Mouse (Mus musculus) midbrain, embryonic 14.5 days (tissue): Measurements from ENCODE around the gene Camk2b. TPM values are rescaled to one million over a fixed set of nuclear protein-coding genes. Genes with fewer than 3 reads are reported as not detected.
A peak's percentile ranks its signal among the peaks of the same experiment; 100 is the strongest.

Source experiments
- ATAC-seq: fragments of 200-750 bp; cut with Nextera tagmentation; 2 replicates; pipeline ENCODE4 v1.8.0; 2017; ENCODE audit warnings: moderate number of reproducible peaks, moderate library complexity; ENCODE audit not compliant: low FRiP score, low TSS enrichment
- DNase-seq: peaks from one replicate; pipeline ENCODE4 v3.0.0-alpha.2; 2015
- H3K27ac ChIP-seq: fragments of 300-500 bp; sonication (generic); replicated peaks from 2 replicates; pipeline ENCODE4 v1.5.1; 2014; ENCODE audit warnings: mild to moderate bottlenecking, low read depth, low read length, moderate library complexity
- H3K27me3 ChIP-seq: fragments of 300-500 bp; sonication (generic); 2 replicates; pipeline ENCODE4 v1.6.1; 2014; ENCODE audit warnings: low read length, control low read depth, mixed read lengths; ENCODE audit not compliant: control insufficient read depth, insufficient read depth
- H3K36me3 ChIP-seq: fragments of 300-500 bp; sonication (generic); 2 replicates; pipeline ENCODE4 v1.6.1; 2014; ENCODE audit warnings: low read length, control low read depth; ENCODE audit not compliant: control insufficient read depth, insufficient read depth
- H3K4me1 ChIP-seq: fragments of 300-500 bp; sonication (generic); 2 replicates; pipeline ENCODE4 v1.6.1; 2014; ENCODE audit warnings: mild to moderate bottlenecking, antibody characterized with exemption, low read length, control low read depth; ENCODE audit not compliant: control insufficient read depth, insufficient read depth
- H3K4me2 ChIP-seq: fragments of 300-500 bp; sonication (generic); 2 replicates; pipeline ENCODE4 v1.6.1; 2014; ENCODE audit warnings: mild to moderate bottlenecking, low read length, moderate library complexity
- H3K4me3 ChIP-seq: fragments of 300-500 bp; sonication (generic); replicated peaks from 2 replicates; pipeline ENCODE4 v1.5.1; 2014; ENCODE audit warnings: low read depth, low read length
- H3K9ac ChIP-seq: fragments of 300-500 bp; sonication (generic); replicated peaks from 2 replicates; pipeline ENCODE4 v1.6.1; 2014; ENCODE audit warnings: mild to moderate bottlenecking, low read length, moderate library complexity
- H3K9me3 ChIP-seq: fragments of 300-500 bp; sonication (generic); 2 replicates; pipeline ENCODE4 v1.6.1; 2016; ENCODE audit warnings: low read length, control low read depth, mixed read lengths; ENCODE audit not compliant: control insufficient read depth
- WGBS: fragments of 180-500 bp; shearing (Covaris S2); extraction: QIAGEN DNeasy Blood & Tissue Kit; methylation state at CpG from one replicate; pipeline ENCODE4 v1.1.7; 2014; 5-methylcytosine and 5-hydroxymethylcytosine counted together
- polyA plus RNA-seq: library from polyadenylated mRNA; unstranded; fragments of >200 nt; fragmentation: Nextera tagmentation; extraction: Ambion mirVana; gene quantifications from 2 replicates; pipeline ENCODE4 v1.2.1, GENCODE M21; 2014

The Camk2b gene
- polyA plus RNA-seq, 1 experiment from 2014 or later = 85.6 TPM

GRCm38 (mm10) chr11:6036477-6036876 lies 29.7 kb downstream of the Camk2b start:
- Histone ChIP-seq H3K9ac (no peak overlapping the region), H3K4me1 (no peaks in the 10 kb centered on the region), H3K4me3 (no peak overlapping the region), H3K4me2 (no peak overlapping the region), H3K9me3 (0 out of 2 replicates have a peak, but pooled peaks cover 3% of the 10 kb centered on the region), H3K36me3 (no peaks in the 10 kb centered on the region), H3K27me3 (no peaks in the 10 kb centered on the region), H3K27ac (no peak overlapping the region)
- DNase-seq (no peak), ATAC-seq (no peak)
- 89% methylated on average over 4 of the region's 4 CpGs for WGBS

- 0 out of 2 replicates have a peak, but pooled peaks cover 3% of the 10 kb centered on the region for H3K9me3 ChIP-seq
- H3K27me3 ChIP-seq = no peaks in the 10 kb centered on the region
- no peak overlapping the region for H3K9ac ChIP-seq
- ATAC-seq (no peak), DNase-seq (no peak)
- no peaks in the 10 kb centered on the region for H3K36me3 ChIP-seq
- no peak overlapping the region for H3K4me3 ChIP-seq
- WGBS = 88% methylated on average over 3 of the region's 3 CpGs
- H3K27ac ChIP-seq = no peak overlapping the region
- H3K4me1 ChIP-seq = no peaks in the 10 kb centered on the region
- H3K4me2 ChIP-seq = no peak overlapping the region
Observed at GRCm38 (mm10) chr11:6035521-6035920, 30.6 kb downstream of the Camk2b start.

- Histone ChIP-seq H3K9me3 (no peaks in the 10 kb centered on the region), H3K36me3 (no peaks in the 10 kb centered on the region), H3K27me3 (no peaks in the 10 kb centered on the region), H3K4me1 (no peaks in the 10 kb centered on the region), H3K4me3 (no peak overlapping the region), H3K27ac (no peak overlapping the region), H3K9ac (no peak overlapping the region), H3K4me2 (no peak overlapping the region)
- ATAC-seq = no peak
- no peak for DNase-seq
- WGBS = 93% methylated on average over 2 of the region's 2 CpGs
Observed at GRCm38 (mm10) chr11:6034740-6035139, 31.4 kb downstream of the Camk2b start.

GRCm38 (mm10) chr11:6033801-6034200 lies 32.4 kb downstream of the Camk2b start:
- Histone ChIP-seq H3K4me1 (no peaks in the 10 kb centered on the region), H3K27me3 (no peaks in the 10 kb centered on the region)
- no peak for DNase-seq

GRCm38 (mm10) chr11:6033147-6033546 lies 33.0 kb downstream of the Camk2b start:
- Histone ChIP-seq H3K9ac (no peak overlapping the region), H3K27ac (no peak overlapping the region), H3K4me3 (no peak overlapping the region), H3K27me3 (no peaks in the 10 kb centered on the region), H3K36me3 (no peaks in the 10 kb centered on the region), H3K4me1 (no peaks in the 10 kb centered on the region), H3K4me2 (no peak overlapping the region), H3K9me3 (no peaks in the 10 kb centered on the region)
- ATAC-seq (no peak), DNase-seq (no peak)
- 72% methylated on average over 3 of the region's 3 CpGs for WGBS

More at GRCm38 (mm10) chr11:6033801-6034200, 32.4 kb downstream of the Camk2b start:
- Histone ChIP-seq H3K4me2 (no peak overlapping the region), H3K9ac (no peak overlapping the region), H3K27ac (no peak overlapping the region), H3K4me3 (no peak overlapping the region), H3K9me3 (no peaks in the 10 kb centered on the region), H3K36me3 (no peaks in the 10 kb centered on the region)
- 82% methylated on average over 5 of the region's 5 CpGs for WGBS
- ATAC-seq = no peak

- no peaks in the 10 kb centered on the region for H3K9me3 ChIP-seq
- no peak overlapping the region for H3K27ac ChIP-seq
Observed at GRCm38 (mm10) chr11:6030650-6031049, 35.5 kb downstream of the Camk2b start.

GRCm38 (mm10) chr11:6029790-6030189 lies 36.4 kb downstream of the Camk2b start:
- Histone ChIP-seq H3K4me1 (no peaks in the 10 kb centered on the region), H3K9me3 (no peaks in the 10 kb centered on the region), H3K27ac (no peak overlapping the region), H3K9ac (no peak overlapping the region), H3K36me3 (no peaks in the 10 kb centered on the region), H3K4me3 (no peak overlapping the region), H3K27me3 (no peaks in the 10 kb centered on the region), H3K4me2 (no peak overlapping the region)
- 72% methylated on average over 3 of the region's 3 CpGs for WGBS
- DNase-seq = no peak
- ATAC-seq = no peak

More at GRCm38 (mm10) chr11:6030650-6031049, 35.5 kb downstream of the Camk2b start:
- H3K27me3 ChIP-seq = no peaks in the 10 kb centered on the region
- no peak overlapping the region for H3K4me3 ChIP-seq
- ATAC-seq = no peak
- H3K36me3 ChIP-seq = no peaks in the 10 kb centered on the region
- H3K4me1 ChIP-seq = no peaks in the 10 kb centered on the region
- H3K4me2 ChIP-seq = no peak overlapping the region
- no peak overlapping the region for H3K9ac ChIP-seq
- peak; percentile 55 for DNase-seq
- WGBS = 85% methylated on average over 6 of the region's 6 CpGs

GRCm38 (mm10) chr11:6028911-6029310 lies 37.3 kb downstream of the Camk2b start:
- H3K4me1 ChIP-seq = no peaks in the 10 kb centered on the region
- no peaks in the 10 kb centered on the region for H3K9me3 ChIP-seq
- no peak overlapping the region for H3K27ac ChIP-seq
- DNase-seq (no peak), ATAC-seq (no peak)
- H3K4me3 ChIP-seq = no peak overlapping the region
- H3K9ac ChIP-seq = no peak overlapping the region
- WGBS = 75% methylated on average over 7 of the region's 7 CpGs
- H3K36me3 ChIP-seq = no peaks in the 10 kb centered on the region
- H3K4me2 ChIP-seq = no peak overlapping the region
- no peaks in the 10 kb centered on the region for H3K27me3 ChIP-seq

GRCm38 (mm10) chr11:6026361-6026760 lies 39.8 kb downstream of the Camk2b start:
- ATAC-seq (no peak; the same call in 1 of the 2 replicates), DNase-seq (peak; percentile 55)
- Histone ChIP-seq H3K4me2 (no peak overlapping the region), H3K27ac (no peak overlapping the region), H3K4me1 (no peaks in the 10 kb centered on the region), H3K9ac (no peak overlapping the region), H3K36me3 (no peaks in the 10 kb centered on the region), H3K9me3 (no peaks in the 10 kb centered on the region), H3K4me3 (no peak overlapping the region), H3K27me3 (no peaks in the 10 kb centered on the region)
- 70% methylated on average over 1 of the region's 1 CpGs for WGBS
